Mouse (Mus musculus): ENCODE data around the gene Lmtk3.

The Lmtk3 gene

GRCm38 (mm10) chr7:45783511-45784091 is at the start of gene Lmtk3:
Gene Lmtk3, plus strand, starts transcription at chr7:45783738.
- no peak for DNase-seq (ENCODE audit: low spot score)

GRCm38 (mm10) chr7:45739162-45739763 is 44.3 kb upstream of the Lmtk3 start:
- DNase-seq (ENCODE audit: low spot score) = peak; percentile 70

GRCm38 (mm10) chr7:45739820-45740219 is 43.7 kb upstream of the Lmtk3 start:
- DNase-seq (ENCODE audit: low spot score) = no peak

GRCm38 (mm10) chr7:45741308-45741707 is 42.2 kb upstream of the Lmtk3 start:
- no peak for DNase-seq (ENCODE audit: low spot score)

- no peak for DNase-seq (ENCODE audit: low spot score)
Measured at GRCm38 (mm10) chr7:45741777-45742176, 41.8 kb upstream of the Lmtk3 start.

- peak; percentile 67 for DNase-seq (ENCODE audit: low spot score)
Measured at GRCm38 (mm10) chr7:45742338-45742737, 41.2 kb upstream of the Lmtk3 start.

GRCm38 (mm10) chr7:45744387-45744786 is 39.2 kb upstream of the Lmtk3 start:
- DNase-seq (ENCODE audit: low spot score) = peak; percentile 59

GRCm38 (mm10) chr7:45746518-45746917 is 37.0 kb upstream of the Lmtk3 start:
- DNase-seq (ENCODE audit: low spot score) = no peak

GRCm38 (mm10) chr7:45747450-45747849 is 36.1 kb upstream of the Lmtk3 start:
- DNase-seq (ENCODE audit: low spot score) = no peak

- DNase-seq (ENCODE audit: low spot score) = no peak
Measured at GRCm38 (mm10) chr7:45748110-45748509, 35.4 kb upstream of the Lmtk3 start.

GRCm38 (mm10) chr7:45749401-45749800 is 34.1 kb upstream of the Lmtk3 start:
- no peak for DNase-seq (ENCODE audit: low spot score)

GRCm38 (mm10) chr7:45750162-45750561 is 33.4 kb upstream of the Lmtk3 start:
- DNase-seq (ENCODE audit: low spot score) = no peak

- no peak for DNase-seq (ENCODE audit: low spot score)
Measured at GRCm38 (mm10) chr7:45755703-45756102, 27.8 kb upstream of the Lmtk3 start.

- no peak for DNase-seq (ENCODE audit: low spot score)
Measured at GRCm38 (mm10) chr7:45759400-45759799, 24.1 kb upstream of the Lmtk3 start.

- no peak for DNase-seq (ENCODE audit: low spot score)
Measured at GRCm38 (mm10) chr7:45760151-45760550, 23.4 kb upstream of the Lmtk3 start.

GRCm38 (mm10) chr7:45765995-45766394 is 17.5 kb upstream of the Lmtk3 start:
- no peak for DNase-seq (ENCODE audit: low spot score)

- no peak for DNase-seq (ENCODE audit: low spot score)
Measured at GRCm38 (mm10) chr7:45766764-45767163, 16.8 kb upstream of the Lmtk3 start.

GRCm38 (mm10) chr7:45767500-45767899 is 16.0 kb upstream of the Lmtk3 start:
- DNase-seq (ENCODE audit: low spot score) = no peak

GRCm38 (mm10) chr7:45770427-45771082 is 13.0 kb upstream of the Lmtk3 start:
- DNase-seq (ENCODE audit: low spot score) = no peak

GRCm38 (mm10) chr7:45771101-45771500 is 12.4 kb upstream of the Lmtk3 start:
- DNase-seq (ENCODE audit: low spot score) = no peak

- DNase-seq (ENCODE audit: low spot score) = no peak
Measured at GRCm38 (mm10) chr7:45775237-45775636, 8.3 kb upstream of the Lmtk3 start.

- no peak for DNase-seq (ENCODE audit: low spot score)
Measured at GRCm38 (mm10) chr7:45779081-45779641, 4.4 kb upstream of the Lmtk3 start.

- no peak for DNase-seq (ENCODE audit: low spot score)
Measured at GRCm38 (mm10) chr7:45782271-45782670, 1.3 kb upstream of the Lmtk3 start.
